Mouse (Mus musculus) neural tube, embryonic 12.5 days (tissue): ENCODE measurements at regions not wholly inside any gene's neighbourhood (a gene's known extent, or its start where the extent isn't known, plus 50 kb on each side); places are given as distances from the start of the nearest gene placed in this dataset.
"Not testable (repeated sequence)": the region's sequence is repeated elsewhere in the genome, so short reads cannot be mapped to it uniquely, and the experiment has no call there.

Experiments used
- ATAC-seq: fragments of 200-750 bp; cut with Nextera tagmentation; 2 replicates; pipeline ENCODE4 v1.8.0; 2017; ENCODE audit warnings: low read depth, mild to moderate bottlenecking, moderate TSS enrichment, moderate library complexity; ENCODE audit not compliant: low FRiP score
- H3K27ac ChIP-seq: fragments of 300-500 bp; sonication (generic); 2 replicates; pipeline ENCODE4 v1.5.1; 2016
- H3K27me3 ChIP-seq: fragments of 300-500 bp; sonication (generic); replicated peaks from 2 replicates; pipeline ENCODE4 v1.6.1; 2016; ENCODE audit warnings: mild to moderate bottlenecking
- H3K36me3 ChIP-seq: fragments of 300-500 bp; sonication (generic); 2 replicates; pipeline ENCODE4 v1.6.1; 2016; ENCODE audit warnings: mild to moderate bottlenecking
- H3K4me1 ChIP-seq: fragments of 300-500 bp; sonication (generic); 2 replicates; pipeline ENCODE4 v1.6.1; 2016
- H3K4me2 ChIP-seq: fragments of 300-500 bp; sonication (generic); replicated peaks from 2 replicates; pipeline ENCODE4 v1.6.1; 2016; ENCODE audit warnings: mild to moderate bottlenecking
- H3K4me3 ChIP-seq: fragments of 300-500 bp; sonication (generic); 2 replicates; pipeline ENCODE4 v1.5.1; 2016
- H3K9ac ChIP-seq: fragments of 300-500 bp; sonication (generic); 2 replicates; pipeline ENCODE4 v1.6.1; 2016; ENCODE audit warnings: mild to moderate bottlenecking
- H3K9me3 ChIP-seq: fragments of 300-500 bp; sonication (generic); 2 replicates; pipeline ENCODE4 v1.6.1; 2016; ENCODE audit warnings: mild to moderate bottlenecking
- WGBS: fragments of 180-500 bp; shearing (Covaris S2); methylation state at CpG from one replicate; pipeline ENCODE4 v1.1.7; 2016; 5-methylcytosine and 5-hydroxymethylcytosine counted together

DNA sequence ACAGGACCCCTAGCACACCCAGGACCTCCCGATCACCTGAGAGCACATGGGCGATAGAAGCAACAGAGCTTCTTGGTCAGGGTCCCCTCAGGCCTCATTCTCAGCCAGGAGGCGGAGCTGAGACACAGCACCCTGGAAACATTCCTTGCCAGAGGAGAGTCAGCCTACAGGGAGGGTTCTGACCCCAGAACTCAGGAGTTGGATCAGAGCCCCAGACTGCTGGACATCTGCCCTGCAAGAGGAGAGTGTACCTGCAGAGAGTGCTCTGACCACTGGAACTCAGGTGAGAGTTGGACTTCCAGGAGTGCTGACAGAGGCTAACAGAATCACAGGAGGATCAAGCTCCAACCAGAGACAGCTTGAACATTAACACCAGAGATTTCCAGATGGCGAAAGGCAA, 76.1 kb downstream of the Gpr85 start:
- ATAC-seq, H3K4me3 ChIP-seq, H3K9ac ChIP-seq, H3K27ac ChIP-seq, H3K9me3 ChIP-seq, H3K27me3 ChIP-seq, H3K4me1 ChIP-seq, H3K36me3 ChIP-seq, H3K4me2 ChIP-seq: not testable (repeated sequence)
- 88% methylated on average over 4 of the region's 4 CpGs for WGBS

DNA sequence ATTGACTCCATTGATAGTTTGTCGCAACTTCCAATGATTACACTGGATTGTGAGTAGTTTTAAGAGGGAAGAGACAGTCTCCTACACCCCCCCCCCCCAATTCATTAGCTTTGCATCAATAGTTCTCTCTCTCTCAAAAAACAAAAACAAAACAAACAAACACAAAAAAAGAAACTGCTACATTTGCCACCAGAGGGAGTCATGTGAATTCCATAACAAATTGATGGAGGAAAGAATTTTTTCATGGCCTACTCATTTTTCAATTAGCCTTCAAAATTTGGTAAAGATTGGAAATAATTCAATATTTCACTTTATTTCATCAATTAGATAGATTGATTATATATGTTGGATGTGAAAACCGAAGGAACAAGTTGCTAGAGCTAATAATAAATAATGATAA, 80.3 kb downstream of the Gpr85 start:
- no peak for ATAC-seq
- 87% methylated on average over 2 of the region's 2 CpGs for WGBS
- Histone ChIP-seq H3K27ac (no peak overlapping the region), H3K4me1 (no peaks in the 10 kb centered on the region), H3K9me3 (no peaks in the 10 kb centered on the region), H3K9ac (no peak overlapping the region), H3K4me3 (no peak overlapping the region), H3K4me2 (no peak overlapping the region), H3K27me3 (no peaks in the 10 kb centered on the region), H3K36me3 (no peaks in the 10 kb centered on the region)

DNA sequence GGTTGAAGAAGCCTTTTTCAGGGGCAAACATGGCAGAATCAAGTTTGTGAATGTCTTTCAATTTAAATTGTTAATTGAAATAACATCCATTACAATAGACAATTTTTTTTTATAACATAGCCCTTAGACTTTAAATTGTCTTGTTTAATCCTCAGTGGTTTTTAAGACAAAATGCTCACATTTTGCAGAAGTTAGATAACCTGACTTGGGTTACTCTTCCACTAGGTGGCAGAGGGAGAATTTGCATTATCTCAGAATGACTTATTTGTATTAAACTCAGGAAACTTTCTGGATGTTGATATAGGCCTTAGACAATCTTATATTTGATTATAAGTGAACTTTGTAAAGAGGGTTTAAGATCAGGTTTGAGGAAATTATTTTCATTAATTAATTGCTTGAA, 80.8 kb downstream of the Gpr85 start:
- Histone ChIP-seq H3K9ac (no peak overlapping the region), H3K36me3 (no peaks in the 10 kb centered on the region), H3K4me3 (no peak overlapping the region), H3K27me3 (no peaks in the 10 kb centered on the region), H3K9me3 (no peaks in the 10 kb centered on the region), H3K4me1 (no peaks in the 10 kb centered on the region), H3K4me2 (no peak overlapping the region), H3K27ac (no peak overlapping the region)
- no peak for ATAC-seq

DNA sequence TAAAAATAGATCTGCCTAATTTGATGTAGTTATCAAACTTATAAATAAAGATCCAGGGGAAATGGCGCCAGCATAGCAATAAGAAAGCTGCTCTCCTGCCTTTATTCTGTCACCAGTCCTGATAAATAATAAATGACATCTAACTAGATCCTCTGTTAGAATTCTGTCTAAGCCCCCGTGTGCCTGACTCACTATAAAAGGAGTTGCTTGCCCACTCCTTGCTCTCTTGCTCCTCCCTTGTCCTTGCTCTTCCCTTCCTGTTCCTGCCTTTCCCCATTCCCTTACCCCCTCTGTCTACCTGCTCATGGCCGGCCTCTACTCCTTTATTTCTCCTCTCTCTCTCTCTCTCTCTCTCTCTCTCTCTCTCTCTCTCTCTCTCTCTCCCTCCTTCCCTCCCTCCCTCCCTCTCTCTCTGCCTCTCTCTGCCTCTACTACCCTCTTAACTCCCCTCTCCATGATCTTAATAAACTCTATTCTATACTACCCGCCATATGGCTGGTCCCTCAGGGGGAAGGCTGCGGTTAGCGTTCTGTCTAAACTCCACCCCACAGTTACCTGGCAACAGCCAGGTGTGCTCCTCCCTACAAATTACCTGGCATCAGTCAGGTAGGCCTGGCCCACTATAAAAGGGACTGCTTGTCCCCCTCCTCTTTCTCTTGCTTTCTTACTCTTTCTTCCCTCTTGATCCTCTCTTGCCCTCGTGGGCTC, 71.3 kb upstream of the Bmt2 start:
- no peak overlapping the region for H3K4me3 ChIP-seq
- ATAC-seq: no peak
- no peak overlapping the region for H3K27ac ChIP-seq
- H3K9me3 ChIP-seq: no peaks in the 10 kb centered on the region
- H3K27me3 ChIP-seq: no peaks in the 10 kb centered on the region
- no peak overlapping the region for H3K9ac ChIP-seq
- H3K4me2 ChIP-seq: no peak overlapping the region
- H3K4me1 ChIP-seq: no peaks in the 10 kb centered on the region
- no peaks in the 10 kb centered on the region for H3K36me3 ChIP-seq
- 64% methylated on average over 7 of the region's 7 CpGs for WGBS

DNA sequence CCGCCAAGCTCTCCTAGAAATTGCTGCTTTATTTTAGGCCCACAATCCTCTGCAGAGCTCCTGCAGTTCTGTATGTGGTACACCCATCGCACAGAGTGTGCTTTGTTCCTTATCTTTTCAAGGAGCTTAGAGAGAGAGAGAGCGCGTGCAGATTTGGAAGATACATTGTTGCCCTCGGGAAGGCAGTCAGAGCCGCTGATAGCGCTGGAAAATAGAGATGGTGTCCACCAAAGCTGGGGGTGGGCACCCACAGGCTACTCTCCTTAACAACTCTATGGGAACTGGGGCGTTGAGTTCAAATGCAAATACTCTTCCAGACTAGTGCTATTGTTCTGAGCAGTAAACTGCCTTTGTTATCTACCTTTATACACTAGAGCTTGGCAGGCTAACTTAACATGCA, 70.2 kb upstream of the Bmt2 start:
- Histone ChIP-seq H3K36me3 (no peaks in the 10 kb centered on the region), H3K9ac (no peak overlapping the region), H3K4me2 (peak overlapping the region; percentile 18), H3K27me3 (no peaks in the 10 kb centered on the region), H3K4me3 (no peak overlapping the region), H3K27ac (no peak overlapping the region), H3K9me3 (no peaks in the 10 kb centered on the region), H3K4me1 (no peaks in the 10 kb centered on the region)
- ATAC-seq: 0 out of 2 replicates have a peak, but pooled peaks have one; percentile 37
- WGBS: 8% methylated on average over 8 of the region's 8 CpGs

DNA sequence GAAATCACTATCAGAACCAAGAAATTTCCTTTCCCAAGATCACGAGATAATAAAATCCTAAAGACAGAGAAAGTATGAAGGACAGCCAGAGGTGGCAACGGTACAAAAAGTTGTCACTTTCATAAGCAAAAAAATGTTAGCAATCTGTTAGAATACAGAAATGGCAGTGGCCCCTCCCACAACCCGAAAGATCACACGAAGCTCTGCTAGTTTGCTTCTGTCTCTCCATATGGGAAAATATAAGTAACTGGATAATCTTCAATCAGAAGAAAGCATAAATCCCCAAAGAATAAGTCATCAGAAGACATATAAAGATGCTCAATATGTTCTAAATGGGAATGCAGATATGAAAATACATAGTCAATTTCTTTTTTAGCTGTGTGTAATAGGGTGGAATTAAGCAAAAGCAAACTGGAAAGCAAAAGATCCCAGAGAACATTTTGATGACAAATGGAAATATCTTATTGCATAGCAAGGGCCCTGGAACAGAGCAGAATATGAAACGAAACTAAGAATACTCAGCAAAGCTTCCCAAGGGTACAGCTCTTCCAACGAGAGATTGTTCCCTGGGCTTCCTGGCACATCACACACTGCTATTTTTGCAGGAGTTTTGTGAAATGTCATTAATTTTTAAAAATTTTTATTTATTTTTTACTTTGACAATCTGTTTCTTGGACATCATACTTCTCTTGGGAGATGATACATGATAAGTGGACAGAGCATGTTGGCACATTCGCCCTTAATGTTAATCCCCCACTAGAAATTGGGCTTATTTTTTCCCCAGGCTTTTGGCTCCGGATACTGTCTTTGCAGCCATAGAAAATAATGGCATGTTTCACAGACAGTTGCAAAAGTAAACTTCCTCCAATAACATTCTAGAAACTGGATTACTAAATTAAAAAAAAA, 69.1 kb upstream of the Bmt2 start:
- H3K36me3 ChIP-seq: no peaks in the 10 kb centered on the region
- H3K9me3 ChIP-seq: no peaks in the 10 kb centered on the region
- H3K4me3 ChIP-seq: no peak overlapping the region
- H3K27ac ChIP-seq: no peak overlapping the region
- no peak overlapping the region for H3K4me2 ChIP-seq
- no peak for ATAC-seq
- no peaks in the 10 kb centered on the region for H3K27me3 ChIP-seq
- WGBS: 89% methylated on average over 8 of the region's 8 CpGs
- no peaks in the 10 kb centered on the region for H3K4me1 ChIP-seq
- no peak overlapping the region for H3K9ac ChIP-seq
